Mouse (Mus musculus) adrenal gland, adult 10 weeks (tissue): Measurements from ENCODE around the gene AI854703. TPM values are rescaled to one million over a fixed set of nuclear protein-coding genes. Genes with fewer than 3 reads are reported as not detected.

Source experiments
- polyA plus RNA-seq: library from polyadenylated mRNA; stranded (reverse); fragments of 350-450 nt; fragmentation: Illumina TruSeq; extraction: RNeasy Lipid Tissue Mini Kit (QIAGEN cat#74804); gene quantifications from one replicate; pipeline ENCODE4 v1.2.3, GENCODE M21; 2014; ENCODE audit warnings: low read depth, low replicate concordance

The AI854703 gene
- 0.35 TPM for polyA plus RNA-seq

DNA sequence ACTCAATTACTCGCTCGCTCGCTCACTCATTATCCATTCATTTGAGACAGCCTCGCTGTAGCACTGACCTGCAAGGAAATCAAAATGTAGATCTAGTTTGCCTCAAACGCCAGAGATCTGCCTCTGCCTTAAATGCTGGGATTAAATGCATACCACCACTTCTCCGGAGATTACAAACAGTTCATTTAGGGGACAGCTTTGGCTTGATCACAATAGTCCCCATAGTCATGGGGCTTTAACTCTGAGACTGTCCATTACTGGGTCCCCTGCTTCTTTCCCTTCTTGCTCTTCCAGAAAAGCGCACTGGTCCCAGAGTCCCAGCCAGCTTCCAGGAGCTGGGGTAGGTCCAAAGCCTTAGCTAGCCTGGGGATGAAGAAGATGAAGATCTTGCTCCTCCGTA, at the start of gene AI854703:
AI854703 (plus strand) TSS at position 301 of the 400 bp plus-strand sequence.

GRCm38 (mm10) chr6:48589194-48589750, 37.3 kb upstream of the AI854703 start, which contains the start of gene Gm45021:
TSS of gene Gm45021 (plus strand) at chr6:48589610.

GRCm38 (mm10) chr6:48593158-48594042, 33.2 kb upstream of the AI854703 start, which contains the start of the genes Repin1 and Gm44965:
TSS of gene Repin1 (plus strand) at chr6:48593883.
TSS of gene Gm44965 (plus strand) at chr6:48593941.

DNA sequence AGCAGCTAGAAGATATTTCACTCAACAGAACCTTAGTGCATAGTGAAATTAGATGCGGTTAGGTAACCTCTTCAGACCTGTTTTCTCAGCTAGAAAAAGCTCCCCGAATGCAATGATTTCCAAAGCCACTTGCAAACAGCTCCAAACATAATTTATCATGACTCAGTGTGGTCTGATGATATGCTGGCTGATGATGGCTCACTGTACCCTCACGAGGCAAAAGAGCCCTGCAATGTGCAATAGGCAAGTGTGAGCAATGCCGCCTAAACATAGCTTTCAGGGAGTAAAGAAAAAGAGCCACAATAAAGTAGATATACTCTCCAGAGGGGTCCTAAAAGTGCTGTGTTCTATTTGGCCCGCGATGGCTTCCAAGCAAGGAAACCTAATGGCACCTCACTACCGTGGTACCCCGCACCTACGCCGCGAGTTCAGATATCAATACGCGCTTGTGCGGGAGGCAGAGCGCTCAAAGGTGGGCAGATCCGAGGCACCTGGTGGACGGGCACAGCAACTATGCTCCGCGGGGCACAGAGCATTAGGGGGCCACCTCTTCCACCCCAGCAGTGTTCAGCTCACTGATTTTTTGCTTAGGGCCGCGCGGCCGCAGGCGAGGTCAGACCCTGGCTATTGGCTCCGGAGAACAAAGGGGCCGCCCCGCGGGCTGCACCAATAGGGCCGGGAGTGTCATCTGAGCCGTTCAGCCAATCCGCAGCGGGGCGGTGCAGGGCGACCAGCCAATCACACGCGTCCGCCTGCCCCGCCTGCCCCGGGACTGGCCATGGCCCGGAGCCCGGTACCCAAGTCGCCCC, 25.1 kb upstream of the AI854703 start, which contains the start of gene Zfp775:
Zfp775 (plus strand) TSS at position 793 of the 809 bp plus-strand sequence.

GRCm38 (mm10) chr6:48646995-48647394, 20.4 kb downstream of the AI854703 start, which contains the start of gene Gimap8:
TSS of gene Gimap8 (plus strand) at chr6:48647234.

DNA sequence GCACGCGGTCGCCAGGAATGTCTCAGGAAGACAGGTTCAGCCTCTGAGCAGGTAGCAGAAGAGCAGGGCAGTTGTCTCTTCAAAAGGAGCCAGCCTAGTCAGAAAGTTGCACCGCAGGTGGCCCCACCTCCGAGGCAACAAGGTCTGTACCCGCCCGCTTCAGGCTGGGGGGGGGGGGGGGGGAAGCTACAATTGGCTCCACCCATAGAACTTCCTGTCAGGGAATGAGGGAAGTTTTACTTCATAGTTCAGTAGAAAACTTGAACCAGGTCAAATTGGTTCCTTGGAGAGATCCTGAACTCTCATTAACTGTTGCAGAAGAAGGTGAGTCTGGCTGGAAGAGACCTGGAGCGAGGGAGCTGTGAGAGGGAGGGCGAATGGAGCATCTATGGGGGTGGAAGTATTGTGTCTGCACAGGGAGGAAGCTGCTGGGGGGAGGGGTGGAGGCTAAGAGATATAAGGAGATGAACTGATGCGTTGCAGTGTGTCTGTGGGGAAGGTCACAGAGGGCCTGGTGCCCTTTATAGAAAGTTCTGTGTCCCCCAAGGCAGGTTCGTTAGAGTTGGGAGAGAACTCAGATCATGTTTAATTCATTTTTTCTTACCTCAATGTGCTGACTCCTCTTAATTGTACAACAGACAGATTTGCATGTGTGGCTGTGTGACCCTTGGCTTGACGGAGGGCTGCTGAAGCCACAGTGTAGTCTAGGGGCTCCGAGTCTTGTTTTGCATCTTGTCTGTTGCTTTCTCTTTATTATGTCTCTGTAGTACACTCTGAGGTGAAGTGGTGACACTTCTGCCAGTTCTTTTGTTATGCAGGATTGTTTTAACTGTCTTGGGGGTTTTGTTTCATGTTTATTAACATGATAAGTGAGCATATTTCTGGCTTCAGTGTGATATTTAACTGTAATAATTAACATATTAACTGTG, 49.6 kb downstream of the AI854703 start, which contains the start of gene Gimap9:
Gimap9 (plus strand) TSS at position 199 of the 929 bp plus-strand sequence.

Other genes starting within 250 kb of the AI854703 start
- 9.7 TPM for gene Krba1, start 231.2 kb upstream of the AI854703 start, polyA plus RNA-seq
- gene Zfp467, start 180.9 kb upstream of the AI854703 start, polyA plus RNA-seq, result 14.9 TPM
- not detected for gene Sspo, start 178.5 kb upstream of the AI854703 start, polyA plus RNA-seq
- 55.5 TPM for gene Atp6v0e2, start 89.1 kb upstream of the AI854703 start, polyA plus RNA-seq
- 8.5 TPM for gene Lrrc61, start 72.0 kb upstream of the AI854703 start, polyA plus RNA-seq
- 7.2 TPM for gene Rarres2, start 54.0 kb upstream of the AI854703 start, polyA plus RNA-seq
- not detected for gene Gm45021, start 37.2 kb upstream of the AI854703 start, polyA plus RNA-seq
- gene Repin1, start 32.9 kb upstream of the AI854703 start, polyA plus RNA-seq, result 12.8 TPM
- not detected for gene Gm44965, start 32.8 kb upstream of the AI854703 start, polyA plus RNA-seq
- 0.12 TPM for gene Zfp775, start 24.7 kb upstream of the AI854703 start, polyA plus RNA-seq
- gene Gimap8, start 20.5 kb downstream of the AI854703 start, polyA plus RNA-seq, result 33.4 TPM
- 18.7 TPM for gene Gimap9, start 49.4 kb downstream of the AI854703 start, polyA plus RNA-seq
- gene Gimap4, start 57.8 kb downstream of the AI854703 start, polyA plus RNA-seq, result 218 TPM
- 106 TPM for gene Gimap6, start 81.5 kb downstream of the AI854703 start, polyA plus RNA-seq
- 4.4 TPM for gene Gm28053, start 91.8 kb downstream of the AI854703 start, polyA plus RNA-seq
- not detected for gene Gimap7, start 91.9 kb downstream of the AI854703 start, polyA plus RNA-seq
- gene Gimap1, start 112.3 kb downstream of the AI854703 start, polyA plus RNA-seq, result 2.8 TPM
- 10.3 TPM for gene Gimap5, start 119.4 kb downstream of the AI854703 start, polyA plus RNA-seq
- 1.2 TPM for gene Gimap3, start 144.1 kb downstream of the AI854703 start, polyA plus RNA-seq
- gene Tmem176a, start 214.2 kb downstream of the AI854703 start, polyA plus RNA-seq, result 200 TPM
- 47.6 TPM for gene Tmem176b, start 214.7 kb downstream of the AI854703 start, polyA plus RNA-seq
- gene Aoc1, start 246.1 kb downstream of the AI854703 start, polyA plus RNA-seq, result not detected